Mouse (Mus musculus): ENCODE data around the gene Unc13a.

DNA sequence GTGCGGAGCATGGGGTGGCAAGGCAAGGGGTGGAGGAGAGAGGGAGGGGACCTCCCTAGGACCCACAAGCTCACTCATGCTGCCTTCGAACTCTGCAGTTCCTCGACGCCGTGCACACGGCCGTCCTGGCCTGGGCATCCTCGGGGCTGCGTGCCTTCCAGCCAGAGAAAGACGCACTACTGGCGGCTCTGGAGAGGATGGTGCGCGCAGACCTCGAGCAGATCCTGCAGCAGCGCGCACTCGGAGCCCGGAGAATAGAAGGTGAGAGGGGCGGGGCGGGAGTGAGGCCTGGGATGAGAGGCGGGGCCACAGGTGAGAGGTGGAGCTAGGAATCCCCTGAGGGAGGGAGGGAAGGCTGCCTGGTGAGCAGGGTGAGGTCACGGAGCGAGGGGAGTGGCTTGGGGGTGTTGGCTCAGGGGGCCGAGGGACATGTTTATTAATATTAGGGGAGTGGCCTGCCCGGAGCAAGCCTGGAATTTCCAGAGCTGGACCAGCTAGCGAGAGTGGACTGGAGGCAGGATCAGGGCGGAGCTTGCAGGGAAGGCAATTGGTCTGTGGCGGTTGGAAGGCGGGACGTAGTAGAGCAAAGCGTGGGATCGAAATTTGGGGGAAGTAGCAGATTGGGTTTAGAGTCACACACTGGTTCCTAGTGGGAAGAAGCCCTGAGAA is 68.8 kb downstream of the Unc13a start:
- no peak for TF ChIP-seq POLR2A (IDR thresholded peaks at IDR 0.05; ENCODE audit: low read depth, low read length)
- no peak for TF ChIP-seq CTCF (IDR thresholded peaks at IDR 0.05; ENCODE audit: extremely low read depth, insufficient read length, insufficient replicate concordance, low read depth, low read length)
